Mouse (Mus musculus) liver, adult 2 months (tissue): ENCODE data around the gene Ppm1e. TPM values are rescaled to one million over a fixed set of nuclear protein-coding genes. Genes with fewer than 3 reads are reported as not detected.
A peak's percentile ranks its signal among the peaks of the same experiment; 100 is the strongest.

Experiments
- DNase-seq: peaks from one replicate; pipeline ENCODE4 v3.0.0-alpha.2; 2011; ENCODE audit warnings: low read depth, low spot score; ENCODE audit errors: extremely low read depth
- H3K27ac ChIP-seq: fragments of 200-500 bp; replicated peaks from 2 replicates; pipeline ENCODE4 v1.5.1; 2012; ENCODE audit warnings: low read depth, mild to moderate bottlenecking, control low read depth, inconsistent platforms, low read length; ENCODE audit not compliant: insufficient read depth
- H3K27me3 ChIP-seq: fragments of 200-500 bp; 2 replicates; pipeline ENCODE4 v1.6.1; 2012; ENCODE audit warnings: mild to moderate bottlenecking, moderate library complexity, low read length, inconsistent platforms; ENCODE audit not compliant: control insufficient read depth, insufficient read depth
- H3K36me3 ChIP-seq: fragments of 200-500 bp; 2 replicates; pipeline ENCODE4 v1.6.1; 2012; ENCODE audit warnings: low read length, inconsistent platforms; ENCODE audit not compliant: control insufficient read depth, insufficient read depth
- H3K4me1 ChIP-seq: fragments of 200-500 bp; 2 replicates; pipeline ENCODE4 v1.6.1; 2011; ENCODE audit warnings: low read length; ENCODE audit not compliant: control insufficient read depth, insufficient read depth
- H3K4me3 ChIP-seq: fragments of 200-500 bp; 2 replicates; pipeline ENCODE4 v1.5.1; 2011; ENCODE audit warnings: low read depth, mild to moderate bottlenecking, control low read depth, low read length, moderate library complexity; ENCODE audit not compliant: insufficient read depth
- H3K79me2 ChIP-seq: fragments of 200-500 bp; 2 replicates; pipeline ENCODE4 v1.6.1; 2012; ENCODE audit warnings: inconsistent platforms, mild to moderate bottlenecking, low read length, moderate library complexity; ENCODE audit not compliant: control insufficient read depth, insufficient read depth
- H3K9ac ChIP-seq: fragments of 200-500 bp; 2 replicates; pipeline ENCODE4 v1.6.1; 2012; ENCODE audit warnings: low read depth, mild to moderate bottlenecking, control low read depth, inconsistent platforms, low read length
- CTCF ChIP-seq: fragments of 200-500 bp; IDR thresholded peaks from 2 replicates; pipeline ENCODE4 v1.5.1; 2011; ENCODE audit warnings: low read depth, low read length, control low read depth
- POLR2A ChIP-seq: fragments of 200-500 bp; IDR thresholded peaks from 2 replicates; pipeline ENCODE4 v1.6.1; 2011; ENCODE audit warnings: low read length, control low read depth; ENCODE audit not compliant: insufficient read depth; ENCODE audit errors: extremely low read depth
- WGBS: fragments of 180-500 bp; shearing (Covaris S2); methylation state at CpG from one replicate; pipeline ENCODE4 v1.1.7; 2018; 5-methylcytosine and 5-hydroxymethylcytosine counted together
- polyA plus RNA-seq: library from polyadenylated mRNA; depleted of rRNA; stranded (reverse); fragments of >200 nt; gene quantifications from 2 replicates; pipeline ENCODE4 v1.2.3, GENCODE M21; 2012; rRNA removed
- total RNA-seq: library from RNA; depleted of rRNA; stranded (reverse); fragments of >200 nt; gene quantifications from 2 replicates; pipeline ENCODE4 v1.2.3, GENCODE M21; 2014; rRNA removed

The Ppm1e gene
- 0.07 and 0.09 TPM in 2 replicates for total RNA-seq
- 0.02 TPM in 1 of 2 replicates, not detected in the other for polyA plus RNA-seq

DNA sequence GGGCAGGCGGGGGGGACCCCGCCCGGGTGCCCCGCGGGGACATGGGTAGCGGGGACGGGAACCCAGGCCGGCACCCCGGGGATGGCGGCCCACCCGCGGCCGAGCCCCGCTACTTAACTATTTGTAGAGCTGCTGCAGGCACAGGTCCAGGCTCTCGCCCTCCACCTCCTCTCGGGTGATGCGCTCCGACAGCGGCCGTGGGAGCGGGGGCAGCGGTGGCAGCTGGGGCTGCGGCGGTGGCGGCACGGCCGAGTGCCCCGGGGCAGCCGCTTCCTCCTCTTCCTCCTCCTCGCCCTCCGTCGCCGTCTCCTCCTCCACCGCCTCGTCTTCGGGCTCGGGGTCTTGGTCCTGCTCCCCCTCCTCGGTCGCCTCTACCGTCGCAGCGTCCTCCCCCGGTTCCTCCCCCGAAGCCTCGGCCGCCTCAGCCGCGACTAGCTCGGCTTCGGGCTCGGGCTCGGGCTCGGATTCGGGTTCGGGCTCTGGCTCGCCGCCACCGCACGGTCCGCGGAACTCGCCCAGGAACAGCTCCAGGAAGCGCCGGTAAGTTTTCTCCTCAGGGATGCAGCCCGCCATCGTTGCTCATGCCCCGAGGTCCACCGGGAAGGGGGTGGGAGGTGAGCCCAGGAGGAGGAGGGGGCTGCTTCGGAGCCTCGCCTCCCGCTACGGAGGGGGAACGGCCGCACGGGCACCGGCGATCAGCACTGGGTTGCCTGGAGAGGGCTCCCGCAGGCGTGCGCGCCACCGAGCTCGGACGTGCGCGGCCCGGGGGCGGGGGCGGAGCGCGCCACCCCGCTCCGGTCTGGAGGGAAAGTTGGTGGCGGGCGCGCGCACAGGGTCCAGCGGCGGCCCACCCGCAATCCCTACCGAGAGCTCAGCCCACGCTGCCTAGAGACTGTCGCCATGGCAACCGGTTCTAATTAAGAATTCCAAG, at the start of gene Ppm1e:
Gene Ppm1e (minus strand): TSS at position 693 of the 931 bp plus-strand sequence.
- WGBS = 1% methylated on average over 103 of the region's 104 CpGs
- H3K27me3 ChIP-seq = peaks cover 10% of the 10 kb centered on the region

DNA sequence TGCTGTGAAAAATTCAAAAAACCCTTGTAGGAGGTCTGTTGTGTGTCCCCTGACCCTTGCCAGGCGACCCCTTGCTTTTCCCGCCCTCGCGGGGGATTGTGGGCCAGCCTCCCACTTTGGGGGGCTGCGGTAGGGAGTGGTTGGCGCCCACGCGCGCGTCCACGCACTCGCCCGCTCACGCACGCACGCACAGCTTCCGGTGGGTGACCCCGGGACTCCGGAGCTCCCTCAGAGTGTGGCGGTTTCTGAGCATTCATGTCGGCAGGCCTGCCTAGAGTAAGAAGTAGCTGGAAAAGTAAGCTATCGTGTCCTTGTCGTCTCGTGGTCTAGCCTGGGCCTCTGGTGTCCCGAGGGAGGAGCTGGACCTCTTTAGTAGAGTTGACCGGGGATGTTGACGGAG, 46.1 kb upstream of the Ppm1e start, which contains the start of the genes Rad51c and Tex14:
Gene Rad51c (minus strand): TSS at position 79 of the 400 bp plus-strand sequence.
Gene Tex14 (plus strand): TSS at position 190 of the 400 bp plus-strand sequence.
- H3K79me2 ChIP-seq = no peaks in the 10 kb centered on the region
- no peaks in the 10 kb centered on the region for H3K4me1 ChIP-seq
- 78% methylated on average over 27 of the region's 27 CpGs for WGBS
- H3K36me3 ChIP-seq = no peaks in the 10 kb centered on the region
- H3K9ac ChIP-seq = peak within 1 kb of the TSS; percentile 65
- no peak for TF ChIP-seq POLR2A
- TF ChIP-seq CTCF = no peak
- peak within 1 kb of the TSS; percentile 74 for H3K27ac ChIP-seq
- no peaks in the 10 kb centered on the region for H3K27me3 ChIP-seq
- H3K4me3 ChIP-seq = peak within 1 kb of the TSS; percentile 75
- DNase-seq = no peak

More for the DNA sequence above, at the start of gene Ppm1e:
- no peak within 1 kb of the TSS for H3K27ac ChIP-seq
- peak; percentile 2 for DNase-seq
- H3K9ac ChIP-seq = peak within 1 kb of the TSS; percentile 71
- peaks cover 3% of the 10 kb centered on the region; the same call in 1 of the 2 replicates for H3K4me1 ChIP-seq
- no peaks in the 10 kb centered on the region for H3K36me3 ChIP-seq
- peak within 1 kb of the TSS; percentile 98 for H3K4me3 ChIP-seq
- no peaks in the 10 kb centered on the region for H3K79me2 ChIP-seq
- no peak for TF ChIP-seq CTCF
- no peak for TF ChIP-seq POLR2A

DNA sequence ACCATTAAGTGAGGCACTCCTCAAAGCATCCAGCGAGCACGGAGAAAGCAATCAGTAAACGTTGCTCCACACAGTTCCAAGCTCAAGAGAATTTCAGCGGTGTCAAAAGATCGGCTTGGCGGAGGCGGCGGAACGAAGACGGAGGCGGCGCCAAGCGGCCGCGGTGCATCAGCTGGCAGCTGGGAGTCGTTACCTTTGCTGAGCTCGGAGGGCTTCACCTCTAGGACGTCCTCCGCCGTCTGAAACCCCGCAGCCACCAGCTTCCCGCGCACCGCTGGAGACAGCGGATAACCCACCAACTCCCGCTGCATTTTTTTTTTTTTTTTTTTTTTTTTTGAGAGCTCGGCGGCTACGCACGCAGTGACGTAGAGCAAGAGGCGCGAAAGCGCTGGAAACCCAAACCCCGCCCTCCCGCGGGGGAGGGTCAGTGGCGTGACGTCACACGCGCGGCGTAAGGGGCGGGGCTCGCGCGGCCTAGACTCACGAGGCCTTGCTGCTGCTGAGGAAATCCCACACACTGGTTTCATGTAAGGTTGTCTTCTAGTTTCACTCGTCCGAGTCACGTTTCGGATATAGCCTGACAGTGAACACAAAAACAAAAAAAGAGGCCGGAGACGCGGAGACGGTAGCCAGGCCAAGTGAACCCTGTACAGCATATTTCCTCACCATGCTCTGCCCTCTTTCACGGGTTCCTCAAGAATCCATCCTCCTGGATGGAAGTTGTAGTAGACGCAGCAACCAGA, 45.5 kb upstream of the Ppm1e start:
- 0 out of 2 replicates have a peak, but pooled peaks have one; percentile 51 for TF ChIP-seq POLR2A
- TF ChIP-seq CTCF = no peak
- Histone ChIP-seq H3K27me3 (no peaks in the 10 kb centered on the region), H3K36me3 (no peaks in the 10 kb centered on the region), H3K9ac (peak overlapping the region; percentile 65), H3K4me1 (no peaks in the 10 kb centered on the region), H3K79me2 (no peaks in the 10 kb centered on the region), H3K4me3 (peak overlapping the region; percentile 75), H3K27ac (peak overlapping the region; percentile 74)
- DNase-seq = peak; percentile 75
- WGBS = under 1% methylated on average over 57 of the region's 58 CpGs

DNA sequence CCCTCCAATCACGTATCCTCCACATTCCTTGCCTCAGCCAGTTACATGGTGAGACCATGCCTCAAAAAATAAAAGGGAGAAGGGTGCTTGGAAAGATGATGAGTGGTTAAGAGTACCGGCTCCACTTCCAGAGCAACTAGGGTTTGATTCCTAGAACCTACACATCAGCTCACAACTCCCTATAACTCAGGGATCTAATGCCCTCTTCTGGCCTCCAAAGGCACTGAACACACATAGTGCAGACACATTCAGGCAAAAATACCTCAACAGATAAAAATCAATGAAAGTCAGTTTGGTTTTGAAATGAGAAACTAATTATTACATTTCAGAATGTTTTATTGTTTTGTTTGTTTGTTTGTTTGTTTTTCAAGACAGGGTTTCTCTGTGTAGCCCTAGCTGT, 39.6 kb upstream of the Ppm1e start:
- Histone ChIP-seq H3K4me1 (no peaks in the 10 kb centered on the region), H3K9ac (no peak overlapping the region), H3K79me2 (no peaks in the 10 kb centered on the region), H3K36me3 (no peaks in the 10 kb centered on the region), H3K4me3 (no peak overlapping the region), H3K27ac (no peak overlapping the region), H3K27me3 (no peaks in the 10 kb centered on the region)
- TF ChIP-seq CTCF (no peak), POLR2A (no peak)
- 94% methylated on average over 2 of the region's 2 CpGs for WGBS
- DNase-seq = no peak

DNA sequence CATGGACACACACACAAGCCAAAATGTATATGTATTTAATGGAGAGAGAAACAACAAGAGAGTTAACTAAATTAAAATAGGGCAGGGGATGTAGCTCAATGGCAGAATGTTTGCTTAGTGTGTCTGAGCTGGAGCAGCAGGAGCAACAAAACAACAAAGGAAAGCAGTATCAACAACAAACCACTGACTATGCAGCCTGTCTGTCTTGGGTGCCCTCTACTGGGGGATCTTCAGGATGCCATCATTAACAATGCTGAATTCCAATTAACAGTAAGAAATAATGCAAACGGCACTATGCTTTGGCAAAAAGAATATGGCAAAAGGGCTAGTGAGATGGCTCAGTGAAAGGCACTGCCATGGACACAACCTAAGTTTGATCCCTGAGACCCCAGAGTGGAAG, 35.0 kb upstream of the Ppm1e start:
- no peak overlapping the region for H3K27ac ChIP-seq
- TF ChIP-seq POLR2A = no peak
- 0 out of 2 replicates have a peak, but pooled peaks have one; percentile 13 for TF ChIP-seq CTCF
- WGBS = 53% methylated on average over 1 of the region's 1 CpGs

More for the DNA sequence above, 35.0 kb upstream of the Ppm1e start:
- Histone ChIP-seq H3K79me2 (no peaks in the 10 kb centered on the region), H3K36me3 (no peaks in the 10 kb centered on the region), H3K4me3 (no peak overlapping the region), H3K27me3 (no peaks in the 10 kb centered on the region), H3K4me1 (no peaks in the 10 kb centered on the region), H3K9ac (no peak overlapping the region)
- DNase-seq = no peak
